Mouse (Mus musculus) spleen, postnatal 0 days (tissue): ENCODE measurements around the gene Pcbd1. TPM values are rescaled to one million over a fixed set of nuclear protein-coding genes. Genes with fewer than 3 reads are reported as not detected.

Experiments used
- polyA plus RNA-seq: library from polyadenylated mRNA; unstranded; fragments of >200 nt; fragmentation: Nextera tagmentation; extraction: Ambion mirVana; gene quantifications from 2 replicates; pipeline ENCODE4 v1.2.1, GENCODE M21; 2015

The Pcbd1 gene
- 5.1 and 6.6 TPM in 2 replicates for polyA plus RNA-seq

DNA sequence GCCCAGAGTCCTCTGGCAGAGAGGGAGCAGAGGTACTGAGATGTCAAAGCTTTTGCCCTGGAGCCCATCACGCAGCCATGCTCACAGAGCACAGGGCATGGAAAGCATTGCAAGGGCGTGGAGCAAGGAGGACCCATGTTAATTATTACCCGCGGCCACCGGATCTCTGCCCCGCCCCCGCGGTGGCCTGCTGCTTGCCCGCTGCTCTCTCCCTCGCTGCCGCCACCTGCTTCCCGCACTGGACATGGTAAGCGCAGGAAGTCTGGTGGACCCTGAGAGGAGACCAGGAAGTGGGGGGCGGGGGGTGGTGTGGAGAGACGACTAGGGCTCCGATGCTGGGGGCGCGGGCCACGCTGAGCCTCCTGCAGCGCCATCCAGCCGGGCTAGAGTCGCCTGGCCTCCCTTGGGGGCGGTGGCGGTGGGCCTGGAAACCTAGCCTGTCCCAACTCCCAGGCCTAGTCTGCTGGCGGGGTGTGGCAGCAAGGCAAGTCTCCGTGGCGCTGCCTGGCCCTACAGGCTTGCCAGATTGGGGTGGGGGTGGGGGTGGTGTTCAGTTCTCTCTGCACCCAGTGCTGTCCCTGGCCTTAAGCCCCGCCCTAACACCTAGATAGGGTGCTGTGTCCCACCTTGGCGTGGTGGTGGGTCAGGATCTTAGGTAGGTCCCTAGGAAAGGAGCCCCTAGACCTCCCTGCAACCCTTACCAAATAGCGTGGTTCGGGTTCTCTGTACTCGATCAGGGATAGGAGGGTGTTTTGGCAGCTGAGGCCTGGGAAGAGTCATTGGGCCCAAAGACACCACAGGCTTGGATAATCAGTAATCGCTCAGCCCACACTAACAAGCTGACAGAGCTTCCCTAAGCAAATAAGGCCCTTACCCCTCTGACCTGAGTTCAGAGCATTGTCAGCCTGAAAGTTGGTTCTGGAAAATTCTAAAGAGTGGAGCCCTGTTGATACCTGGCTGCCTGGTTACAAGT is at the start of gene Pcbd1:
Gene Pcbd1, plus strand, starts transcription at position 162 of the 973 bp plus-strand sequence.

Other genes with a start within 250 kb of the Pcbd1 start
- 13.7 and 18.5 TPM in 2 replicates for gene Sgpl1, start 58.4 kb downstream of the Pcbd1 start, polyA plus RNA-seq
- gene Tbata, start 82.6 kb downstream of the Pcbd1 start, polyA plus RNA-seq: not detected in 2 replicates
- 0.63 and 0.80 TPM in 2 replicates for gene Adamts14, start 184.1 kb downstream of the Pcbd1 start, polyA plus RNA-seq
- gene Prf1, start 208.5 kb downstream of the Pcbd1 start, polyA plus RNA-seq: 0.20 and 0.62 TPM in 2 replicates